Mouse (Mus musculus) heart, postnatal 0 days (tissue): ENCODE results near the gene Ei24. TPM values are rescaled to one million over a fixed set of nuclear protein-coding genes. Genes with fewer than 3 reads are reported as not detected.
A peak's percentile ranks its signal among the peaks of the same experiment; 100 is the strongest.

Experiments
- ATAC-seq: fragments of 200-750 bp; cut with Nextera tagmentation; 2 replicates; pipeline ENCODE4 v1.8.0; 2017; ENCODE audit warnings: low read depth, moderate number of reproducible peaks, moderate library complexity; ENCODE audit not compliant: insufficient read depth
- DNase-seq: peaks from one replicate; pipeline ENCODE4 v3.0.0-alpha.2; 2016; ENCODE audit warnings: low spot score
- H3K27ac ChIP-seq: fragments of 300-500 bp; sonication (generic); 2 replicates; pipeline ENCODE4 v1.5.1; 2014; ENCODE audit warnings: low read depth, mild to moderate bottlenecking
- H3K27me3 ChIP-seq: fragments of 300-500 bp; sonication (generic); 2 replicates; pipeline ENCODE4 v1.6.1; 2014; ENCODE audit warnings: low read length, mixed read lengths; ENCODE audit not compliant: control insufficient read depth, insufficient read depth
- H3K36me3 ChIP-seq: fragments of 300-500 bp; sonication (generic); replicated peaks from 2 replicates; pipeline ENCODE4 v1.6.1; 2014; ENCODE audit warnings: low read length, mixed read lengths; ENCODE audit not compliant: control insufficient read depth, insufficient read depth
- H3K4me1 ChIP-seq: fragments of 300-500 bp; sonication (generic); 2 replicates; pipeline ENCODE4 v1.6.1; 2014; ENCODE audit warnings: antibody characterized with exemption; ENCODE audit not compliant: control insufficient read depth, insufficient read depth
- H3K4me2 ChIP-seq: fragments of 300-500 bp; sonication (generic); 2 replicates; pipeline ENCODE4 v1.6.1; 2014; ENCODE audit warnings: low read depth, mild to moderate bottlenecking, low read length, moderate library complexity
- H3K4me3 ChIP-seq: fragments of 300-500 bp; sonication (generic); 2 replicates; pipeline ENCODE4 v1.5.1; 2014; ENCODE audit warnings: low read depth, low read length
- H3K9ac ChIP-seq: fragments of 300-500 bp; sonication (generic); replicated peaks from 2 replicates; pipeline ENCODE4 v1.6.1; 2014; ENCODE audit warnings: low read depth, low read length, mixed read lengths
- H3K9me3 ChIP-seq: fragments of 300-500 bp; sonication (generic); replicated peaks from 2 replicates; pipeline ENCODE4 v1.6.1; 2016; ENCODE audit warnings: low read length; ENCODE audit not compliant: control insufficient read depth
- CTCF ChIP-seq: IDR thresholded peaks from 2 replicates; pipeline ENCODE4 v1.5.1; 2016; ENCODE audit warnings: antibody characterized with exemption, control low read depth, low read depth
- EP300 ChIP-seq: IDR thresholded peaks from 2 replicates; pipeline ENCODE4 v1.6.1; 2016; ENCODE audit warnings: antibody characterized with exemption, low read depth
- whole genome bisulfite sequencing: fragments of 180-500 bp; shearing (Covaris S2); extraction: QIAGEN DNeasy Blood & Tissue Kit; methylation state at CpG from one replicate; pipeline ENCODE4 v1.1.7; 2014; 5-methylcytosine and 5-hydroxymethylcytosine counted together
- polyA plus RNA-seq: library from polyadenylated mRNA; unstranded; fragments of >200 nt; fragmentation: Nextera tagmentation; extraction: Ambion mirVana; gene quantifications from 2 replicates; pipeline ENCODE4 v1.2.1, GENCODE M21; 2015
- total RNA-seq: library from RNA; depleted of rRNA; stranded (reverse); fragments of >200 nt; gene quantifications from 2 replicates; pipeline ENCODE4 v1.2.3, GENCODE M21; 2014; ENCODE audit warnings: low replicate concordance

Gene Ei24
- total and polyA plus RNA-seq, 2 experiments from 2014 or later: 71.7 to 87.3 TPM

DNA sequence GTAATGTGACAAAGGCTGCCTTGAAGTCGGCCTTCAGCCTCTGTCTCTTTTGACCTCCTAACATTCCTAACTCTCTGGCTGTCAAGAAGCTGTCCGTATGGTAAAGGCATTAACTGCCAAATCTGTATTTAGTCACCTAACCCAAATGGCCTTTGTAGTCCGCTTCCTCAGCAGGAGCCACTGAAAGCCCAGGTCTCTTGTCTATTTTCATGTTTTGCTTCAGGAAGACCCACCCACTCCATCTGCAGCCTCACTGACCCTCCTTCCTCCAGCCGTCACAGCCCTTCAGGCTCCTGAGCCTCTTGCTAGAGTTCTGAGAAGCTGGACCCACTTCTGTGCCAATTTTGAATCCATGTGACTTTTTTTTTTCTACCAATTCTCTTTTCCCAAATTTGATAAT is 21.7 kb upstream of the Ei24 start:
- Histone ChIP-seq H3K27me3 (no peaks in the 10 kb centered on the region), H3K4me2 (no peak overlapping the region), H3K27ac (no peak overlapping the region), H3K4me1 (no peaks in the 10 kb centered on the region), H3K9ac (no peak overlapping the region), H3K4me3 (no peak overlapping the region), H3K36me3 (no peaks in the 10 kb centered on the region), H3K9me3 (no peaks in the 10 kb centered on the region)
- DNase-seq (no peak), ATAC-seq (no peak)
- TF ChIP-seq CTCF (no peak), EP300 (no peak)
- WGBS: 48% methylated on average over 4 of the region's 4 CpGs

DNA sequence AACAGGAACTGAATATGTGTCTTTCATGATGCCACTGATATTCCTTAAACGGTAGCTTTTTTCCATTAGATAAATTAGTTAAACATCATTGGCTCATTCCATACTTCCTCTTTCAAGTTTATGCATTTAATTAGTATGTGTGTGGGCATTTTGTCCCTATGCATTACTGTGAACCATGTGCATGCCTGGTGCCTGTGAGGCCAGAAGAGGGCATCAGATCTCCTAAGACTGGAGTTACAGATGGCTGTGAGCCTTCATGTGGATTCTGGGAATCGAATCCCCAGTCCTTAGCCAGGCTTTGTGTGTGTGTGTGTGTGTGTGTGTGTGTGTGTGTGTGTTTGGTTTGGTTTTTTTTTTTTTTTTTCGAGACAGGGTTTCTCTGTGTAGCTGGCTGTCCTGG is 17.3 kb upstream of the Ei24 start:
- WGBS: 67% methylated on average over 3 of the region's 3 CpGs
- Histone ChIP-seq H3K9ac (no peak overlapping the region), H3K27me3 (no peaks in the 10 kb centered on the region), H3K9me3 (no peaks in the 10 kb centered on the region), H3K36me3 (no peaks in the 10 kb centered on the region), H3K4me3 (no peak overlapping the region), H3K4me2 (no peak overlapping the region), H3K27ac (no peak overlapping the region), H3K4me1 (no peaks in the 10 kb centered on the region)
- ATAC-seq (no peak), DNase-seq (no peak)
- TF ChIP-seq EP300: no peak
- TF ChIP-seq CTCF: 0 out of 2 replicates have a peak, but pooled peaks have one; percentile 2

GRCm38 (mm10) chr9:36808126-36808785 is 11.1 kb upstream of the Ei24 start:
- no peaks in the 10 kb centered on the region for H3K36me3 ChIP-seq
- no peak overlapping the region for H3K27ac ChIP-seq
- no peaks in the 10 kb centered on the region; the same call in 1 of the 2 replicates for H3K4me1 ChIP-seq
- H3K9me3 ChIP-seq: no peaks in the 10 kb centered on the region
- H3K4me3 ChIP-seq: no peak overlapping the region
- no peaks in the 10 kb centered on the region for H3K27me3 ChIP-seq
- ATAC-seq (no peak), DNase-seq (no peak)
- no peak overlapping the region for H3K4me2 ChIP-seq
- H3K9ac ChIP-seq: no peak overlapping the region
- TF ChIP-seq EP300 (no peak), CTCF (no peak)
- WGBS: 55% methylated on average over 5 of the region's 5 CpGs

DNA sequence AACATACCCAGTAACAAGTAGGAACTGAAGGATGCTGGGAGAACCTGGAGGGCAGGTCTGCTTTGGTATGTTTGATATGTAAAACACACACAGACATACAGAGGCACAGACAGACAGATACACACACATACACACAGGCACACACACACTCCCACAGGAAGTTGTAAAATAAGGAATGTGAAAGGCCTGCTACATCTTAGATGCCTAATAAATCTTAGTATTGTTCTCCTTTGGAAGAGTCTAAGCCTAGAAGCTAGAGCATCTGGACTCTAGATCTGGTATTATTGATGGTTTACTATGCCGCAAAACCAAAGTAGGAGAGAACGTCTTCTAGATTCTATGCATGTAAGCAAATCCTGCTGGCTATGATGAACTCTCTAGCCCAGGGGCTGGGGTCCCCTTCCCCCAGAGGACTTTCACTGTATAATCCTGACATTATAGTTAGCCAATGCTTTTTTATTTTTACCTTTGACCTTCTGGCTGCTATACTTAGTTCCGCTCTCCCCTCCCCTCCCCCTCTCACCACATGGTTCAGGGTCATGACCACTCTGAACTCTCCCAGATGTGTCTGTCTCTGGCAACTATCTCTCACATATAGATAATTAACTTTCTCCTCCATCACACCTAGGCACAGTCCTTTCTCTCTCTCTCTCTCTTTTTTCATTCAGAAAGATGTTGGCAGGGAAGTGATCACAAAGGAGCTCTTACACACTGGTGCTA is 8.2 kb upstream of the Ei24 start:
- Histone ChIP-seq H3K27me3 (no peaks in the 10 kb centered on the region), H3K36me3 (no peaks in the 10 kb centered on the region), H3K4me3 (no peak overlapping the region), H3K27ac (no peak overlapping the region), H3K9ac (no peak overlapping the region), H3K4me1 (no peaks in the 10 kb centered on the region; the same call in 1 of the 2 replicates), H3K4me2 (no peak overlapping the region), H3K9me3 (no peaks in the 10 kb centered on the region)
- ATAC-seq (no peak), DNase-seq (no peak)
- whole genome bisulfite sequencing: 88% methylated on average over 3 of the region's 3 CpGs
- TF ChIP-seq EP300: no peak
- TF ChIP-seq CTCF: no peak

- DNase-seq (no peak), ATAC-seq (no peak)
- H3K4me3 ChIP-seq: no peak overlapping the region
- H3K27ac ChIP-seq: no peak overlapping the region
- 65% methylated on average over 3 of the region's 3 CpGs for WGBS
- H3K4me1 ChIP-seq: no peaks in the 10 kb centered on the region; the same call in 1 of the 2 replicates
- no peak overlapping the region for H3K9ac ChIP-seq
- no peaks in the 10 kb centered on the region for H3K9me3 ChIP-seq
- H3K27me3 ChIP-seq: no peaks in the 10 kb centered on the region
- H3K4me2 ChIP-seq: no peak overlapping the region
- H3K36me3 ChIP-seq: no peaks in the 10 kb centered on the region
- TF ChIP-seq EP300: no peak
- TF ChIP-seq CTCF: no peak
These were observed 6.7 kb upstream of the Ei24 start for GRCm38 (mm10) chr9:36803926-36804325.
